Mouse (Mus musculus) right cerebral cortex, postnatal 36 days (tissue): ENCODE results near the gene Mia2.
"Not testable (repeated sequence)": the region's sequence is repeated elsewhere in the genome, so short reads cannot be mapped to it uniquely, and the experiment has no call there.

Experiments
- DNase-seq, 2 experiments: peaks; one replicate each; pipeline ENCODE4 v3.0.0; 2022; ENCODE audit warnings: low spot score in 2 of 2, mixed read lengths in 1 of 2

Gene Mia2

DNA sequence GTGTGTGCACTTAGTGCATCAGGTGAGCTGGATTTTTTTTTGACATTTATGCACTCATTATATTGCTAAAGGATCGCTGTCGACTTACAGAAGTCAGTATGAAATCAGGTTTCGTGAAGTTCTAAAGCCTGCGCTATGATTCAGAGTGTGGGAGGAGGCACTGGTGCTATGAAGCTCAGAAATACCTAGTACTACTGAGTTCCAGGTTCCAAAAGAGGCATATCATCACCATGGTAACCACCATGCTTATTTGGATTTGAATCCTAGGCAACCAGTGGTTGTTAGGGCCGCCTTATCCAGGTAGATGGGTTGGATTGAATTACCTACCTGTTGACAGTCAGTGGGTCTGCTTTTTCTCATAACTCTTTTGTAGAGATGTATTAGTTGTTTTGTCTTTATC, 132.8 kb downstream of the Mia2 start:
- DNase-seq, result peak; percentile 34 to 73

DNA sequence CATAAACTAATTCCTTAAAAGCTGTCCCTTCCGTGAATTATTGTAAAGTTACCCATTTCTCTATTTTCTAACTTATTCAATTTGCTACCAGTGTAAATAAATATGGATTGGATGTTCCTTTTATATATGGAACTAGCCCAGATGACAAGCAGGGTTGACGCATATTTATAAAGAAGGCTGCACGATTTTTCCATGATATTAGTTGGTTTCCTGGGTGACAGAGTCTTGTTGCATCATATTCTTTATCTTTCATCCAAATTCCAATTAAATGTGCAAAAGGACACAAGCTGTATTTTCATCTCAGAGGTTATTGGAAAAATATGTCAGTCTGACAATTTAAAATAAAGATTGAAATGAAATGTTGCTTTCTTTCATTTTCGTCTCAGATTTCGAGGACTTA, 142.8 kb downstream of the Mia2 start:
- DNase-seq, result no peak

DNA sequence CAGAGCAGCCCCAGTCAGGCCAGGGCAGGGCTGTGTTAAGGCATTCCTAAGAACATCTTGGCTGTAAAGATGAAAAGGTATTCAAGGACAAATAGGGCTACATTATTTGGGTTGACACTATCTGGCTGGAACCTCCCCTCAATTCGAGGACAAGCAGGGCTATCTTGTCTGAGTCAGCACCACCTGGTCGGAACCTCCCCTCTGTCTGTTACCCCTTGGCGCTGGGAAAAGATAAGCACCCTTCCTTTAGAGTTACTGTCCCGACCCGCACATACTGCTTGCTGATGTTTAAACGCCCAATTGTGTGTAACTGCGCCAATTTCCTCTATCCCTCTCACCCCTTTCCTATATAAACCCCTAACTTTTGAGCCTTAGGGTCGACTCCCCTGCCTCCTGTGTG, 145.4 kb downstream of the Mia2 start:
- not testable (repeated sequence) for DNase-seq
